ENCODE assay signal across 27 mouse cellular contexts in the genomic region with DNA sequence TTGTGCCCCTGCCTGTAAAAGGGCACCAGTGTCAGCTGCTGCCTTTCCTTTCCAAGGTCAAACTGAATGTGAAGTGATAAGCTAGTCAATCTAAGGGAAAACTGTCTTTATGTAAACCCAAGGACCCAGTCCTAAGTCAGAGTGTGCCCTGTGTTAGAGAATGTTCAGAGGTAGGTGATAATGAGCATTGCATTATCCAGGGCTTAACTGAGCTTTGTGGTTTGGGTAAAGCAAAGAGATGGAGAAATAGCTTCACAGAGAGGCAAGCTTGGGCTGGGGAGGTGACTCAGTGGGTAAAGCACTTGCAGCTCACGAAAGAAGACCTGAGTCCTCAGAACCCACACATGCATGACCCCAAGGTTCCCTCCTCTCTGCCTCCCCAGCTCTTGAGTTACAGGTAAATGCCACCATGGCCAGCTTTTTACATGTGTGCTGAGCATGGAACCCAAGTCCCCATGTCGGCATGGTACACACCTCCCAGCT.
"Had no signal": no experiment of that assay in that cellular context is flagged by ENCODE, and none has a peak within 500 bp of the region (broad histone marks: within the 10 kb centered on the region; RNA-seq: fewer than 3 reads in every experiment).

No protein-coding gene starts in this region.

- ATAC-seq: hindbrain, embryonic 16.5 days; inflammation-experienced regulatory T-cells, adult 6 months; intestine, embryonic 15.5 days; intestine, postnatal 0 days had no signal

- H3K9ac ChIP-seq: hindbrain, embryonic 12.5 days; hindbrain, embryonic 14.5 days; intestine, embryonic 15.5 days; kidney, embryonic 15.5 days; limb, embryonic 12.5 days; liver, embryonic 13.5 days had no signal

- H3K36me3 ChIP-seq: hindbrain, embryonic 10.5 days; hindbrain, embryonic 12.5 days; intestine, embryonic 15.5 days; kidney, embryonic 15.5 days; limb, embryonic 10.5 days; limb, embryonic 12.5 days; liver, embryonic 13.5 days had no signal

- H3K9me3 ChIP-seq: hindbrain, embryonic 10.5 days; hindbrain, embryonic 12.5 days; intestine, embryonic 15.5 days; kidney, embryonic 15.5 days; limb, embryonic 10.5 days; limb, embryonic 12.5 days; liver, embryonic 13.5 days had no signal

- H3K27ac ChIP-seq: gastrocnemius, adult 2 months; hindbrain, embryonic 10.5 days; hindbrain, embryonic 12.5 days; hindbrain, embryonic 14.5 days; intestine, embryonic 15.5 days; kidney, embryonic 15.5 days; kidney, postnatal 0 days; limb, embryonic 10.5 days; limb, embryonic 12.5 days; liver, embryonic 13.5 days had no signal

- H3K27me3 ChIP-seq: hindbrain, embryonic 12.5 days; intestine, embryonic 15.5 days; kidney, embryonic 15.5 days; limb, embryonic 12.5 days; liver, embryonic 13.5 days had no signal

- H3K4me2 ChIP-seq: heart, embryonic 11.5 days; hindbrain, embryonic 12.5 days; hindbrain, embryonic 14.5 days; intestine, embryonic 15.5 days; kidney, embryonic 15.5 days; limb, embryonic 12.5 days; liver, embryonic 11.5 days; liver, embryonic 13.5 days had no signal

- H3K4me3 ChIP-seq: gastrocnemius, adult 2 months; hindbrain, embryonic 10.5 days; hindbrain, embryonic 12.5 days; intestine, embryonic 15.5 days; kidney, embryonic 15.5 days; limb, embryonic 10.5 days; limb, embryonic 12.5 days; liver, embryonic 13.5 days had no signal

- DNase-seq: gastrocnemius, adult 2 months; gastrocnemius, postnatal 10 days; gastrocnemius, postnatal 25 days; heart, adult 18-20 months; heart, postnatal 10 days; heart, postnatal 4 days; kidney, adult 18-20 months; kidney, adult 9 months; kidney, postnatal 14 days; kidney, postnatal 36 days; layer of hippocampus, adult 9-11 months; layer of hippocampus, postnatal 36 days; liver; liver, embryonic 13.5 days had no signal
